In the genomic region with DNA sequence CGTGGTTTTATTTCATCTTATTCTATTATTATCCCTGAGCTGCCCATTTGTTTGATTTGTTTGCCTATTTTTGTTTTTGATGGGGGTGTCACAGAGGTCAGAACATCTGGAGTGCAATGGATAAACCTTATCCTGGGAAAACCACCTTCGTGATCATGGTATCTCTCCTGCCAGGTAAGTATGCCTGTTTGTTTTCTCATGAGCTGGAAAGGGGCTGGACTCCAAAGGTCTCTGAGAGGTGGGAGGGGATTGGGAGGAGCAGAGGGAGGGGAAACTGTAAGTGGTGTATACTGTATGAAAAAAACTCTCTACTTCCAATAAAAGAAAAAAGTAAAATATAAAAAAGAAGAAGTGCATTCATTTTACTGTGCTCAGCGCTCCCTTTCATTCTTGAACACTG, we compare ENCODE assay signal across 16 mouse cellular contexts.
"Had no signal": no experiment of that assay in that cellular context is flagged by ENCODE, and none has a peak within 500 bp of the region (broad histone marks: within the 10 kb centered on the region; RNA-seq: fewer than 3 reads in every experiment).

No protein-coding gene starts in this region.

- ATAC-seq: liver, postnatal 0 days; midbrain, embryonic 13.5 days; midbrain, embryonic 15.5 days had no signal

- DNase-seq: liver, postnatal 0 days; lung, embryonic 14.5 days; lung, postnatal 10 days; right cerebral cortex, postnatal 14 days; thymus, adult 2 months; thymus, postnatal 25 days; thymus, postnatal 4 days had no signal

- H3K27ac ChIP-seq: liver, embryonic 15.5 days; macrophage; midbrain, embryonic 13.5 days; midbrain, embryonic 15.5 days; neural tube, embryonic 12.5 days; stomach, embryonic 15.5 days; stomach, postnatal 0 days had no signal

- H3K4me1 ChIP-seq: liver, embryonic 15.5 days; megakaryocyte, embryonic 14.5 days; midbrain, embryonic 13.5 days; midbrain, embryonic 15.5 days; neural tube, embryonic 12.5 days; stomach, embryonic 15.5 days had no signal

- H3K9ac ChIP-seq: liver, embryonic 15.5 days; liver, postnatal 0 days; lung, embryonic 14.5 days; midbrain, embryonic 13.5 days; midbrain, embryonic 15.5 days; neural tube, embryonic 12.5 days; stomach, embryonic 15.5 days had no signal

- H3K4me2 ChIP-seq: liver, embryonic 15.5 days; lung, embryonic 14.5 days; midbrain, embryonic 11.5 days; midbrain, embryonic 13.5 days; midbrain, embryonic 15.5 days; neural tube, embryonic 12.5 days; stomach, embryonic 15.5 days had no signal

- H3K9me3 ChIP-seq: liver, embryonic 15.5 days; megakaryocyte, embryonic 14.5 days; midbrain, embryonic 13.5 days; midbrain, embryonic 15.5 days; neural tube, embryonic 12.5 days; stomach, embryonic 15.5 days had no signal

- H3K4me3 ChIP-seq: liver, embryonic 15.5 days; megakaryocyte, embryonic 14.5 days; midbrain, embryonic 13.5 days; midbrain, embryonic 15.5 days; neural tube, embryonic 12.5 days; stomach, embryonic 15.5 days had no signal

- H3K27me3 ChIP-seq: liver, embryonic 15.5 days; megakaryocyte, embryonic 14.5 days; midbrain, embryonic 13.5 days; midbrain, embryonic 15.5 days; neural tube, embryonic 12.5 days; stomach, embryonic 15.5 days had no signal

- H3K36me3 ChIP-seq: liver, embryonic 15.5 days; midbrain, embryonic 13.5 days; midbrain, embryonic 15.5 days; neural tube, embryonic 12.5 days; stomach, embryonic 15.5 days had no signal
